ENCODE assay signal across 8 mouse cellular contexts in the genomic region with DNA sequence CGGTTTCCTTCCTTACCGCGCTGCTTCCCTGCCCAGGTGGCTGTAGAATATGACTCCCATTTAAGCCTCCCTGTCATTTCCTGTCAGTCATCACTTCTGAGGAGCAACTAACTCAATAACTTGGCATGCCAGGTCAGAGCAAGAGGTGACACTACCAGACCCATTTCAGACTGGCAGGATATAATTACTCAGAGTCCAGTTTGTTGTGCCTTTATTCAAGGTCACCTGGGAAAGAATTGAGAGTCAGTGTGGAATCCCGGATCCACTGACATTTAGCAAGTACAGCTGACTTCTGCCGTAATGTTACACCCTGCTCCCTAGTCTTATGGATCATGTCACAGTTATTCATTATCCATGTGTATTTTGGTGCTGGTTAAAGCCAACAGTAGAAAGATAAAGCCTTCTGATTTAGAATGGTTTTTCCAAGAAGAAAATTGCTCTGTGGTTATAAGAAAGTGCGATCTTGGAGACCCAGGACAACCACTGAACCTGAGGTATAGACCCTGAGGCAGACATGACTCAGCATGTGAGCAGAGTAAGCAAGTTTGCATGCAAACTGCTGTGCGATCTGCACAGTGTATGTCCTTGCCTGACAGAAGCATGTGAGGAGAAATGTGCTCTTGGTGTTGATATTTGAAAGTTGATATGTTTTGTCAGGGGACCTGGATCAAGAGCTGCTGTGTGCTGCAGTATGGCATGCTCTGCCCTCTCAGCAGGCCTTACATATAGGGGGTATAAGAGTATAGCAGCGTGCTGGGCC. TPM values are rescaled to one million over a fixed set of nuclear protein-coding genes. Genes with fewer than 3 reads are reported as not detected.
DNase-seq lines count a peak whose midpoint lies in the region; ATAC-seq lines count a peak whose summit lies in the region.

No protein-coding gene starts in this region.

- H3K4me3 ChIP-seq in heart, embryonic 11.5 days (ENCODE audit: low read depth, low read length), result peak overlapping the region; percentile 79
- peak overlapping the region; percentile 76 to 93 for H3K4me3 ChIP-seq in heart, embryonic 14.5 days (ENCODE audit: control insufficient read depth in 1 of 2, insufficient read depth in 1 of 2, low read depth in 1 of 2, low read length in 2 of 2)
- peak overlapping the region; percentile 75 for H3K4me3 ChIP-seq in liver, embryonic 11.5 days (ENCODE audit: low read depth, low read length)

- H3K9me3 ChIP-seq in heart, embryonic 11.5 days (replicated peaks; ENCODE audit: control insufficient read depth, low read length), result no peaks in the 10 kb centered on the region
- H3K9me3 ChIP-seq in heart, embryonic 14.5 days (ENCODE audit: control insufficient read depth, low read length), result no peaks in the 10 kb centered on the region
- H3K9me3 ChIP-seq in liver, embryonic 11.5 days (ENCODE audit: control insufficient read depth, low read length), result no peaks in the 10 kb centered on the region

- H3K4me1 ChIP-seq in heart, embryonic 11.5 days (ENCODE audit: control insufficient read depth, insufficient read depth, low read length), result peaks cover 15% of the 10 kb centered on the region
- H3K4me1 ChIP-seq in heart, embryonic 14.5 days (ENCODE audit: control insufficient read depth in 2 of 2, insufficient read depth in 2 of 2, low read length in 2 of 2), result peaks cover 11 to 28% of the 10 kb centered on the region in 2 experiments
- H3K4me1 ChIP-seq in liver, embryonic 11.5 days (replicated peaks; ENCODE audit: control insufficient read depth, insufficient read depth, low read length), result peaks cover 27% of the 10 kb centered on the region

- no peaks in the 10 kb centered on the region for H3K27me3 ChIP-seq in heart, embryonic 11.5 days (ENCODE audit: control insufficient read depth, insufficient read depth, low read length)
- no peaks in the 10 kb centered on the region for H3K27me3 ChIP-seq in heart, embryonic 14.5 days (ENCODE audit: control insufficient read depth, insufficient read depth, low read length)
- H3K27me3 ChIP-seq in liver, embryonic 11.5 days (replicated peaks; ENCODE audit: control insufficient read depth, insufficient read depth, low read length), result no peaks in the 10 kb centered on the region

- no peaks in the 10 kb centered on the region for H3K36me3 ChIP-seq in heart, embryonic 11.5 days (ENCODE audit: control insufficient read depth, insufficient read depth, low read length)
- H3K36me3 ChIP-seq in heart, embryonic 14.5 days (ENCODE audit: control insufficient read depth, insufficient read depth, low read length), result no peaks in the 10 kb centered on the region
- H3K36me3 ChIP-seq in liver, embryonic 11.5 days (ENCODE audit: control insufficient read depth, insufficient read depth, low read length), result no peaks in the 10 kb centered on the region

- WGBS in heart, embryonic 11.5 days (ENCODE audit: insufficient replicate concordance), result 59% methylated on average over 8 of the region's 8 CpGs
- WGBS in heart, embryonic 14.5 days, result 43% methylated on average over 8 of the region's 8 CpGs
- WGBS in liver, embryonic 11.5 days, result 50% methylated on average over 8 of the region's 8 CpGs

- H3K27ac ChIP-seq in heart, embryonic 11.5 days (ENCODE audit: low read depth, low read length), result no peak overlapping the region
- H3K27ac ChIP-seq in heart, embryonic 14.5 days (replicated peaks in 1 of 2; ENCODE audit: control insufficient read depth in 1 of 2, insufficient read depth in 1 of 2, low read depth in 2 of 2, low read length in 2 of 2), result no peak overlapping the region
- peak overlapping the region; percentile 23; the same call in 1 of the 2 replicates for H3K27ac ChIP-seq in liver, embryonic 11.5 days (ENCODE audit: low read depth, low read length)

- DNase-seq in heart, adult 11 months, result no peak
- peak; percentile 29 for DNase-seq in Muller cell, postnatal 12 days (ENCODE audit: inconsistent ontology term)
- DNase-seq in liver, embryonic 11.5 days (ENCODE audit: low spot score), result no peak
- DNase-seq in retina, postnatal 1 day, result no peak

- H3K9ac ChIP-seq in heart, embryonic 11.5 days (ENCODE audit: low read depth, low read length), result peak overlapping the region; percentile 87; the same call in 1 of the 2 replicates
- H3K9ac ChIP-seq in heart, embryonic 14.5 days (ENCODE audit: low read length), result peak overlapping the region; percentile 85
- peak overlapping the region; percentile 68 for H3K9ac ChIP-seq in liver, embryonic 11.5 days (ENCODE audit: low read depth, low read length)

- peak overlapping the region; percentile 92 for H3K4me2 ChIP-seq in heart, embryonic 11.5 days
- H3K4me2 ChIP-seq in heart, embryonic 14.5 days (ENCODE audit: low read length), result peak overlapping the region; percentile 85
- peak overlapping the region; percentile 74 for H3K4me2 ChIP-seq in liver, embryonic 11.5 days

- ATAC-seq in heart, embryonic 11.5 days (replicated peaks; ENCODE audit: insufficient number of reproducible peaks, low FRiP score, low TSS enrichment), result no peak
- ATAC-seq in heart, embryonic 14.5 days (ENCODE audit: insufficient number of reproducible peaks, insufficient read depth, low FRiP score, low read depth), result no peak
- ATAC-seq in liver, embryonic 11.5 days (replicated peaks; ENCODE audit: low FRiP score), result peak; percentile 37; the same call in 1 of the 2 replicates
- ATAC-seq in megakaryocyte progenitor cell, adult 5-6 weeks (replicated peaks; ENCODE audit: poor library complexity), result no peak
- no peak for ATAC-seq in activated CD4-positive, CD25-positive, alpha-beta regulatory T cell, adult 4 months

RNA-seq across cellular contexts. Expression of a gene that starts 1.7 kb away (rescaled TPM):
- 8.9 TPM in 2 replicates for polyA plus RNA-seq in heart, embryonic 11.5 days (2014; fragmentation: Nextera tagmentation; extraction: Ambion mirVana)
- polyA plus RNA-seq in heart, embryonic 14.5 days (2014; fragmentation: Nextera tagmentation; extraction: Ambion mirVana), result 7.6 and 8.3 TPM in 2 replicates
- 26.6 and 31.0 TPM in 2 replicates for polyA plus RNA-seq in liver, embryonic 11.5 days (2014; fragmentation: Nextera tagmentation; extraction: Ambion mirVana)
- 10.3 and 10.6 TPM in 2 replicates for total RNA-seq in megakaryocyte progenitor cell, adult 5-6 weeks (2015)
- total RNA-seq in megakaryocyte progenitor cell, adult 5-6 weeks (2017), result 4.4 and 5.1 TPM in 2 replicates
- polyA plus RNA-seq in activated CD4-positive, CD25-positive, alpha-beta regulatory T cell, adult 4 months (2017; shearing (Covaris generic)), result 1 to 10 TPM; 2.1 to 2.7 TPM

RNA-seq across cellular contexts. Expression of a gene that starts 24.8 kb away (rescaled TPM):
- 8.4 and 9.9 TPM in 2 replicates for polyA plus RNA-seq in heart, embryonic 11.5 days (2014; fragmentation: Nextera tagmentation; extraction: Ambion mirVana)
- polyA plus RNA-seq in heart, embryonic 14.5 days (2014; fragmentation: Nextera tagmentation; extraction: Ambion mirVana), result 10.2 and 10.8 TPM in 2 replicates
- polyA plus RNA-seq in liver, embryonic 11.5 days (2014; fragmentation: Nextera tagmentation; extraction: Ambion mirVana), result 7.1 and 9.4 TPM in 2 replicates
- 11.8 and 13.5 TPM in 2 replicates for total RNA-seq in megakaryocyte progenitor cell, adult 5-6 weeks (2015)
- total RNA-seq in megakaryocyte progenitor cell, adult 5-6 weeks (2017), result 29.0 and 31.0 TPM in 2 replicates
- 10 to 100 TPM in 1 of 2 experiments, 1 to 10 TPM in 1; 9.9 to 10.8 TPM for polyA plus RNA-seq in activated CD4-positive, CD25-positive, alpha-beta regulatory T cell, adult 4 months (2017; shearing (Covaris generic))

RNA-seq across cellular contexts. Expression of a gene that starts 53.4 kb away (rescaled TPM):
- 22.0 and 22.2 TPM in 2 replicates for polyA plus RNA-seq in heart, embryonic 11.5 days (2014; fragmentation: Nextera tagmentation; extraction: Ambion mirVana)
- 16.7 and 19.4 TPM in 2 replicates for polyA plus RNA-seq in heart, embryonic 14.5 days (2014; fragmentation: Nextera tagmentation; extraction: Ambion mirVana)
- polyA plus RNA-seq in liver, embryonic 11.5 days (2014; fragmentation: Nextera tagmentation; extraction: Ambion mirVana), result 20.9 and 22.0 TPM in 2 replicates
- 21.3 TPM in 2 replicates for total RNA-seq in megakaryocyte progenitor cell, adult 5-6 weeks (2015)
- 36.5 and 43.8 TPM in 2 replicates for total RNA-seq in megakaryocyte progenitor cell, adult 5-6 weeks (2017)
- 10 to 100 TPM; 12.4 to 19.6 TPM for polyA plus RNA-seq in activated CD4-positive, CD25-positive, alpha-beta regulatory T cell, adult 4 months (2017; shearing (Covaris generic))

RNA-seq across cellular contexts. Expression of a gene that starts 56.7 kb away (rescaled TPM):
- 25.8 and 30.1 TPM in 2 replicates for polyA plus RNA-seq in heart, embryonic 11.5 days (2014; fragmentation: Nextera tagmentation; extraction: Ambion mirVana)
- 27.2 and 28.5 TPM in 2 replicates for polyA plus RNA-seq in heart, embryonic 14.5 days (2014; fragmentation: Nextera tagmentation; extraction: Ambion mirVana)
- polyA plus RNA-seq in liver, embryonic 11.5 days (2014; fragmentation: Nextera tagmentation; extraction: Ambion mirVana), result 19.7 and 22.3 TPM in 2 replicates
- total RNA-seq in megakaryocyte progenitor cell, adult 5-6 weeks (2015), result 26.7 and 27.8 TPM in 2 replicates
- 54.7 and 62.6 TPM in 2 replicates for total RNA-seq in megakaryocyte progenitor cell, adult 5-6 weeks (2017)
- polyA plus RNA-seq in activated CD4-positive, CD25-positive, alpha-beta regulatory T cell, adult 4 months (2017; shearing (Covaris generic)), result 10 to 100 TPM; 17.9 to 21.2 TPM
